Mouse (Mus musculus): Measurements from ENCODE around the gene Cxcl14.
A peak's percentile ranks its signal among the peaks of the same experiment; 100 is the strongest.

Gene Cxcl14

GRCm38 (mm10) chr13:56294908-56295307, 1.4 kb downstream of the Cxcl14 start:
- no peak for ATAC-seq (ENCODE audit: insufficient number of reproducible peaks, low FRiP score, low TSS enrichment)

GRCm38 (mm10) chr13:56289998-56290397, 6.4 kb downstream of the Cxcl14 start:
- no peak for ATAC-seq (ENCODE audit: insufficient number of reproducible peaks, low FRiP score, low TSS enrichment)

GRCm38 (mm10) chr13:56289261-56289660, 7.1 kb downstream of the Cxcl14 start:
- no peak for ATAC-seq (ENCODE audit: insufficient number of reproducible peaks, low FRiP score, low TSS enrichment)

- no peak for ATAC-seq (ENCODE audit: insufficient number of reproducible peaks, low FRiP score, low TSS enrichment)
Observed at GRCm38 (mm10) chr13:56288601-56289000, 7.8 kb downstream of the Cxcl14 start.

GRCm38 (mm10) chr13:56287091-56287490, 9.3 kb downstream of the Cxcl14 start:
- no peak for ATAC-seq (ENCODE audit: insufficient number of reproducible peaks, low FRiP score, low TSS enrichment)

GRCm38 (mm10) chr13:56283321-56283720, 13.0 kb downstream of the Cxcl14 start:
- ATAC-seq (ENCODE audit: insufficient number of reproducible peaks, low FRiP score, low TSS enrichment), result no peak

- no peak for ATAC-seq (ENCODE audit: insufficient number of reproducible peaks, low FRiP score, low TSS enrichment)
Observed at GRCm38 (mm10) chr13:56280356-56280755, 16.0 kb downstream of the Cxcl14 start.

GRCm38 (mm10) chr13:56279439-56279838, 16.9 kb downstream of the Cxcl14 start:
- ATAC-seq (ENCODE audit: insufficient number of reproducible peaks, low FRiP score, low TSS enrichment), result 0 out of 2 replicates have a peak, but pooled peaks have one; percentile 62

- no peak for ATAC-seq (ENCODE audit: insufficient number of reproducible peaks, low FRiP score, low TSS enrichment)
Observed at GRCm38 (mm10) chr13:56275171-56275570, 21.2 kb downstream of the Cxcl14 start.

GRCm38 (mm10) chr13:56270124-56270523, 26.2 kb downstream of the Cxcl14 start:
- no peak for ATAC-seq (ENCODE audit: insufficient number of reproducible peaks, low FRiP score, low TSS enrichment)

- ATAC-seq (ENCODE audit: insufficient number of reproducible peaks, low FRiP score, low TSS enrichment), result no peak
Observed at GRCm38 (mm10) chr13:56267396-56267795, 29.0 kb downstream of the Cxcl14 start.

GRCm38 (mm10) chr13:56266435-56266834, 29.9 kb downstream of the Cxcl14 start:
- ATAC-seq (ENCODE audit: insufficient number of reproducible peaks, low FRiP score, low TSS enrichment), result no peak

- no peak for ATAC-seq (ENCODE audit: insufficient number of reproducible peaks, low FRiP score, low TSS enrichment)
Observed at GRCm38 (mm10) chr13:56265661-56266060, 30.7 kb downstream of the Cxcl14 start.

GRCm38 (mm10) chr13:56262269-56262668, 34.1 kb downstream of the Cxcl14 start:
- ATAC-seq (ENCODE audit: insufficient number of reproducible peaks, low FRiP score, low TSS enrichment), result no peak

GRCm38 (mm10) chr13:56260344-56260780, 36.0 kb downstream of the Cxcl14 start:
- ATAC-seq (ENCODE audit: insufficient number of reproducible peaks, low FRiP score, low TSS enrichment), result no peak

GRCm38 (mm10) chr13:56259926-56260250, 36.5 kb downstream of the Cxcl14 start:
- no peak for ATAC-seq (ENCODE audit: insufficient number of reproducible peaks, low FRiP score, low TSS enrichment)

GRCm38 (mm10) chr13:56259021-56259925, 37.1 kb downstream of the Cxcl14 start:
- no peak for ATAC-seq (ENCODE audit: insufficient number of reproducible peaks, low FRiP score, low TSS enrichment)

GRCm38 (mm10) chr13:56258196-56259020, 37.9 kb downstream of the Cxcl14 start:
- ATAC-seq (ENCODE audit: insufficient number of reproducible peaks, low FRiP score, low TSS enrichment), result no peak

GRCm38 (mm10) chr13:56257469-56258153, 38.7 kb downstream of the Cxcl14 start:
- ATAC-seq (ENCODE audit: insufficient number of reproducible peaks, low FRiP score, low TSS enrichment), result no peak

GRCm38 (mm10) chr13:56256716-56257299, 39.5 kb downstream of the Cxcl14 start:
- ATAC-seq (ENCODE audit: insufficient number of reproducible peaks, low FRiP score, low TSS enrichment), result no peak

Data from cerebellum, adult (tissue).